Mouse (Mus musculus) urinary bladder, adult 2 months (tissue): ENCODE measurements at regions not wholly inside any gene's neighbourhood (a gene's known extent, or its start where the extent isn't known, plus 50 kb on each side); places are given as distances from the start of the nearest gene placed in this dataset.
A peak's percentile ranks its signal among the peaks of the same experiment; 100 is the strongest.
"Not testable (repeated sequence)": the region's sequence is repeated elsewhere in the genome, so short reads cannot be mapped to it uniquely, and the experiment has no call there.

ENCODE experiments used
- DNase-seq: peaks from one replicate; pipeline ENCODE4 v3.0.0; 2022; ENCODE audit warnings: low spot score

- DNase-seq: peak; percentile 61
Measured at GRCm38 (mm10) chr16:31508981-31509380, 86.9 kb downstream of the Bdh1 start.

GRCm38 (mm10) chr16:31510097-31510496, 88.0 kb downstream of the Bdh1 start:
- no peak for DNase-seq

- DNase-seq: no peak
Measured at GRCm38 (mm10) chr16:31518816-31519215, 96.7 kb downstream of the Bdh1 start.

GRCm38 (mm10) chr16:31520081-31520480, 98.0 kb downstream of the Bdh1 start:
- no peak for DNase-seq

DNA sequence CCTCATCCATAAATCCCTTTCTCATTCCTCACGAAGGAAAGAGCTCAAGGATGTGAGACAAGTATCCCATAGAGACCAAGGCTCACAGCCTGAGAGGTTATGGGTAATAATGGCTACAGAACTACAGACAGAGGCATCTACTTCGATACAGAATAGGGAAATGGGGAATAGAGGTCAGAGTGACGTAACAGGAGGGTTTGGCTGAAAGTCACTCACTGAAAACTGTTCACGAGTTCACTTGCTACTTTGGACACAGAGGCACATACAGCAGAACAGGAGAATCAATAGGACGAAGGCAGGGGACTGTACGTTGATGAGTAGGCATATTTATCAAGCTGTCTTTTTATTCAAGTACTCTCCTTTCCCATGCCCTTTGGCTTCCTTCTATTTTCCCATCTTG, 99.7 kb downstream of the Bdh1 start:
- no peak for DNase-seq

DNA sequence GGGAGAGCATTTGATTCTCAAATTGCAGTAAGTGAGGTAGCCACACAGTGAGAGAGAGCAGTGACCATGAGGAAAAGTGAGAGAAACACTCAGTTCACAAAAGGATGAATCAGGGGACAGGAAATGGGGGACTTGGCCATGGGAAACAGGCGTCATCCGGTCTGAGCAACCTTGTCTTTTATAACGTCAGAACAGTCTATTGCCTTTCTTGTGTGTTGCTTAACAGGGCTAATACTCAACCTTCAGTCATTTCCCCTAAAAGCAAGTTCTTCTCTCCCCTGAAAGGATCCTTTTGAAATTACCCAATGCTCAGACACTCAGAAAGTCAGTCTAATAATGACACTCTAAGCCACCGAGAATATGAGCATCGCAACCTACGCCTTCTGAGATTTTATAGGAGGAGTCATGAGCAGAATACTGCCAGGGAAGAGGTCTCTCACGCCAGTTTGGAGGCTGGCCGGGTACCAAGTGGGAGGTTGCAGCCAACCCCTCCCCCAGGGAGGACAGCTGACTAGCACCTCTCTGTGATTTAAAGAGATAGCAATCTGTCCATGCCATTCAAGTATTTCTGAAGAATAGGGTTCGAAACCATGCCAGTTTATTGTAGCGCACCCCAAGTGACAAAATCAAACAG, 104.7 kb downstream of the Bdh1 start:
- DNase-seq: no peak

DNA sequence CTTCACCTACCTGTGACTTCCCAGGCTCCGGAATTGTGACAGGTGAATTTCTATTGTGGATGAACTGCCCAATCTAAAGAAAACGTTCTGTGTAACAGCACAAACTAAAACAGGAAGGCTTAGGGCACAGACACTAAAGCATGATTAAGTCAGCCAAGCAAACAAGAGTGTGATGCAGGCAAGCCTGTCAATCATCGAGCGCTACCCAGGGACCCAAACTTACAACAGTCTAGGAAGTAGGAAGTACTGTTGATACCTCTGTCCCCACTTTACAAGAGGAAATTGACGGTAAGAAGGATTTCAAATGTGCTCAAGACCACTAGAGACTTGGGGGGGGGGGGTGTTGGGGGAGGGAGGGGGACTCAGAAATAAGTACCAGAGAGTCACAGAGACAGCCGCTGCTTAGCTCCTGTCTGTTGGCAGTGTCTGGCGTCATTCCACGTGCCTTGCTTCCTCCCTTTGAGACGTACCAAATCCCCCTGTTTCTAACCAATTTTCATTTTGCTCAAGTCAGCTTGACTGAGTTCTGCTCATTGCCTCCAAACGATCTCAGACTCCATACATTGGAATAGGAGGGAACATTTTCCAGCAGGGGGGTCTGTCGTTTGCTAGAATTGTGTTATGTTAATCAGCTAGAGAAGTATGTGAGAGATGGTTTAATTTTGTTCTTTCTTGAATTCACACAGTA, 106.7 kb downstream of the Bdh1 start:
- no peak for DNase-seq

- DNase-seq: no peak
Measured at GRCm38 (mm10) chr16:31529284-31529958, 107.3 kb downstream of the Bdh1 start.

DNA sequence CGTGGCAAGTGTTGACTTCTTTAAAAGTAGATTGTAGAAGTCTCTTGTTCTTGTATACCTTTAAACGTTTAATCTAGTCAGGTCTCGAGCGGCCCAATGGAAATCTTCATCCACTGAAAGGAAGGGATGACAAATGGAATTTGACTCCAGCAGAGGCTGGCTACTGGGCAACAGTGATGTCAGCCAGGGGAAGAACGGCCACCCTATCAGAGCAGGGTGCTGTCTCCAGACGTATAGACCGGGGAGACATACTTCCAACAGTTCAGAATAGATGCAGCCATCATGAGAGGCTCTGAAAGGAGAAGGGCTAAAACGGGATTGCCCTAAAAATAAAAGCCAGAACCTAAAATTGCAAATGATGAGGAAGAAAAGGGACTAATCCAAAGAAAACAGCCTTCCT, 108.0 kb downstream of the Bdh1 start:
- DNase-seq: no peak

DNA sequence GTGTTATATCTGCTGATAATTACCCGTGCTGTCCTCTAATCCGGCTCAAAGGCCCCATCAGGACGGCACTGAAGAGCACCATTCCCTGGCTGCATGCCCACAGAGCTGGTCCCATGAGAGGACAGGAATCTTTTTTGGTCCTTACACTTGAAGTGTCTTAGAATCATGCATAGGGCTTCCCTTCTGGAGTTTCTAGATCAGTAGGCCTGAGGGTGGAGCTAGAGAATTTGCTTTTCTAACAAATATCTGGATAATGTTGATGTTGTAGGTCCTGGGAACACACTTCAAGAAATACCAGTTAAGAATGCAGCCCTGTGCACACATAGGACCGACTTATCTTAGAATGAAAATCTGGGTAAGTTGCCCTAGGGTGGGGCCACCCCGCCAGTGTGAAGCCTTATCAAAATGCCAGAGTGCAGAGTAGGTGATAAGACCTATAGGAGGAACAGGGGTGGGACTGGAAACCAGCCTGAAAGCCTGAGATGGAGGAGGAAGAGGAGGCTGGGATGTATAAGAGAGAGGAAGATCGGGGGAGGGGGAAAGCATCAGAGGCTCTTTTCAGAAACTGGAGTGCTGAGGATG, 111.2 kb downstream of the Bdh1 start:
- no peak for DNase-seq

GRCm38 (mm10) chr16:31534923-31535523, 112.9 kb downstream of the Bdh1 start:
- DNase-seq: no peak

- DNase-seq: no peak
Measured at GRCm38 (mm10) chr16:31536328-31536727, 114.2 kb downstream of the Bdh1 start.

GRCm38 (mm10) chr16:31538606-31539005, 116.5 kb downstream of the Bdh1 start:
- no peak for DNase-seq

DNA sequence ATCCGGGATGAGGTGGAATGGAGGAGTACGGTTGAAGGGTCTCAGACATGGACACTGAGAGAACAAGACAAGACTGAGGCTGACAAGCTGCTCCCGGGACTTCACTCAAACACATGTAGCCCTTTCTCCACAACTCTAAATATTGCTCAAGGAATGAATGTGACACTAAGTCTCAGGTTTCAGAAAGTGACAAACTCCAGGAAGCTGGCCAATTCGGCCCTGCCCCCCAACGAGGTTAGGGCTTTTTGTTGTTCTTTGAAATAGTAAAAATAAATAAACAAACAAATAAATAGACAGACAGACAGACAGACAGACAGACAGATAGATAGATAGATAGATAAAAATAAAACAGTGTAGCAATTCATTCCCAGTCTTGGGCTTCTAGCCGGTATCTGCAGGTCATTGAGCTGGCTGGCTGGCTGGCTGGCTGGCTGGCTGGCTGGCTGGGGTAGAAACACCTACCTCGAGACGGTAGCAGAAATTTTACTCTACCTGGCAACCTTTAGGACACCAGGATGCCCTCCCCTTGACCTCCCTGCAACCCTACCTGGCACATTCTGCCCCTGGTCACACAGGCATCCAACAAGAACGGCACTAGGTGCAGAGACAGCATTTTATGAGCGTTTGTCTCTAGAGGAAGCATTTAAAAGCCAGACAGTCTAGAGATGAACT, 119.6 kb upstream of the Dlg1 start:
- no peak for DNase-seq

- DNase-seq: no peak
Measured at GRCm38 (mm10) chr16:31546062-31546827, 117.0 kb upstream of the Dlg1 start.

GRCm38 (mm10) chr16:31546828-31547224, 116.4 kb upstream of the Dlg1 start:
- no peak for DNase-seq

DNA sequence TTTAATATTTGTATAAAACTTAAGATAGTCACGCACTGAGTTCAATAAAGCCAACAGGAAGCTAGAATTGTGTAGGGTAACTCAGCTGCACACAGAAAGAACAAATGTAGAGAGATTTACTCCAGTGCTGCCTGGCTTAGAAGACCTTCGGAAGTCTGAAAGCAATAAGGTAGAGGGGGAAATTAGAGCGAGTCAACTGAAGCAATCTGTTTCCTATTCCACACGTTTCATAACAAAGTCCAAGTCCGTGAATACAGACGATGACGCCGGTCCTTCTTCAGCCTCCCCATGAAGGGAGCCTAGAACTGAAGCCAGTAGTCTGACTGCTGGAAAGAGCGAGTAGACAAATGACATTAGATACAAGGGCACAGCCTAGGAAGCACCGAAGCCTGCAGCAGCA, 115.9 kb upstream of the Dlg1 start:
- no peak for DNase-seq

GRCm38 (mm10) chr16:31549975-31550374, 113.3 kb upstream of the Dlg1 start:
- DNase-seq: no peak

- DNase-seq: not testable (repeated sequence)
Measured at GRCm38 (mm10) chr16:31550539-31550938, 112.7 kb upstream of the Dlg1 start.

DNA sequence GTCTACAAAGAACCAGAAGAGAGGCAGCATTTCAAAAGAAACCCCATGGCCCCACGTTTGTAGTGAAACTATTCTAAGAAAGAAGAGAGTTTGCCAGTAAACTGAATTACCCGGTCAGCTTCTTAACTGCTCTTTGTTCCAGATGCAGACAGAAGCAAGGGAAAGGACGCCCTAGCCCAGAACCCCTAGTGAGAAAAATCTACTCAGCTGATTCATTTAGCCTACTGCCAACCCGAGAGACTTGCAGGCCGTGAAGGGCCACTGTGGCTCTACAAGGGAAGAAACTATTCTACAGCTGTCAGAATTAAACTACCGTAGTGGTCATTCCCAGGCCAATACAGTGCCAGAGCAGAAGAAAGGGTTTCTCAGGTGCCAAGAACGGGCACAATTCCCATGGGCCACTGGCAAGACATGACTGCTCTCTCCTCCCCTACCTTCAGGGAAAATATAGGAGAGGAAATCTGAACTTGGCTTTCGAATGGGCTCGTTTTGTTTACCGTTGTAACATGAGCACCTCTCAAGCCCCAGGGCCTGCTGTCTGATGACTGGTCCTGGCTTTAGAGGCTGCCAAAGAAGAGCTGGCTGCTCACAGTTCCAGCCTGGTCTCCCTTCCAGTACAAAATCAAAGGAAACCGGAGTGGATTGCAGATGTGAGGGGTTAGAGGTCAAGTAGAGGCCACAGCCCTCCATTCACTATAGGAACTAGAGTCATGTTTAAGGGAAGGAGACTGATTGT, 111.7 kb upstream of the Dlg1 start:
- no peak for DNase-seq
